In genomic region chr7:49478886-49479285, GRCm38 (mm10) we compare ENCODE assay signal across 17 mouse cellular contexts.
DNase-seq lines count a peak whose midpoint lies in the region; ATAC-seq and TF ChIP-seq lines count a peak whose summit lies in the region.
"Had no signal": no experiment of that assay in that cellular context is flagged by ENCODE, and none has a peak within 500 bp of the region (broad histone marks: within the 10 kb centered on the region; RNA-seq: fewer than 3 reads in every experiment).

No protein-coding gene starts in this region.

- peaks cover 48% of the 10 kb centered on the region for H3K4me1 ChIP-seq in heart, embryonic 15.5 days (replicated peaks)
- peaks cover 34% of the 10 kb centered on the region for H3K4me1 ChIP-seq in lung, embryonic 16.5 days (replicated peaks; ENCODE audit: control insufficient read depth, insufficient read depth, low read length)
- H3K4me1 ChIP-seq in heart, postnatal 0 days (ENCODE audit: control insufficient read depth, insufficient read depth): peaks cover 6% of the 10 kb centered on the region; the same call in 1 of the 2 replicates
- H3K4me1 ChIP-seq: megakaryocyte, embryonic 14.5 days had no signal

- H3K9me3 ChIP-seq in heart, embryonic 15.5 days (replicated peaks): no peaks in the 10 kb centered on the region
- H3K9me3 ChIP-seq in lung, embryonic 16.5 days (ENCODE audit: control insufficient read depth, low read length): no peaks in the 10 kb centered on the region
- no peaks in the 10 kb centered on the region for H3K9me3 ChIP-seq in heart, postnatal 0 days (replicated peaks; ENCODE audit: control insufficient read depth, low read length)
- H3K9me3 ChIP-seq: forebrain, embryonic 12.5 days; hindbrain, embryonic 13.5 days; megakaryocyte, embryonic 14.5 days; neural tube, embryonic 13.5 days had no signal

- intact Hi-C loops in left cerebral cortex, postnatal 14 days (cut with DNase I): no loop called here

- H3K36me3 ChIP-seq in heart, embryonic 15.5 days: no peaks in the 10 kb centered on the region
- H3K36me3 ChIP-seq in lung, embryonic 16.5 days (ENCODE audit: control insufficient read depth, insufficient read depth, low read length): peaks cover 2% of the 10 kb centered on the region; the same call in 1 of the 2 replicates
- H3K36me3 ChIP-seq in heart, postnatal 0 days (replicated peaks; ENCODE audit: control insufficient read depth, insufficient read depth, low read length): no peaks in the 10 kb centered on the region
- H3K36me3 ChIP-seq: forebrain, embryonic 12.5 days; hindbrain, embryonic 13.5 days; neural tube, embryonic 13.5 days had no signal

- 35% methylated on average over 4 of the region's 4 CpGs for WGBS in heart, embryonic 15.5 days
- WGBS in lung, embryonic 16.5 days: 70% methylated on average over 4 of the region's 4 CpGs
- WGBS in heart, postnatal 0 days: 27% methylated on average over 4 of the region's 4 CpGs

- TF ChIP-seq EP300 in heart, postnatal 0 days (IDR thresholded peaks at IDR 0.05; ENCODE audit: low read depth): no peak

- H3K27ac ChIP-seq in heart, embryonic 15.5 days: peak overlapping the region; percentile 60
- peak overlapping the region; percentile 7; the same call in 1 of the 2 replicates for H3K27ac ChIP-seq in lung, embryonic 16.5 days (ENCODE audit: low read length)
- H3K27ac ChIP-seq in heart, postnatal 0 days (ENCODE audit: low read depth): peak overlapping the region; percentile 36; the same call in 1 of the 2 replicates
- H3K27ac ChIP-seq: forebrain, embryonic 12.5 days; hindbrain, embryonic 13.5 days; neural tube, embryonic 13.5 days had no signal

- no peak for ATAC-seq in heart, embryonic 15.5 days (replicated peaks; ENCODE audit: insufficient number of reproducible peaks, insufficient read depth, low FRiP score, low read depth)
- no peak for ATAC-seq in lung, embryonic 16.5 days (ENCODE audit: low read depth)
- ATAC-seq in heart, postnatal 0 days (ENCODE audit: insufficient read depth, low read depth): peak; percentile 43; the same call in 1 of the 2 replicates

- H3K9ac ChIP-seq in heart, embryonic 15.5 days: no peak overlapping the region
- no peak overlapping the region for H3K9ac ChIP-seq in lung, embryonic 16.5 days (ENCODE audit: low read length)
- no peak overlapping the region for H3K9ac ChIP-seq in heart, postnatal 0 days (replicated peaks; ENCODE audit: low read depth, low read length)
- H3K9ac ChIP-seq: forebrain, embryonic 12.5 days; hindbrain, embryonic 13.5 days; neural tube, embryonic 13.5 days had no signal

- no peak for DNase-seq in heart, postnatal 4 days
- no peak for DNase-seq in lung, postnatal 25 days (ENCODE audit: low spot score)
- DNase-seq in heart, postnatal 0 days (ENCODE audit: low spot score): peak; percentile 22
- no peak for DNase-seq in layer of hippocampus, adult 9-11 months
- no peak for DNase-seq in left cerebral cortex, postnatal 14 days (ENCODE audit: low spot score in 2 of 2)
- DNase-seq: adrenal gland, postnatal 36 days; cerebellum, adult 8-10 months; kidney, adult 9 months; lung, postnatal 10 days; spleen, adult 18-20 months; thymus, postnatal 25 days had no signal

- no peaks in the 10 kb centered on the region for H3K27me3 ChIP-seq in heart, embryonic 15.5 days
- no peaks in the 10 kb centered on the region for H3K27me3 ChIP-seq in lung, embryonic 16.5 days (ENCODE audit: control insufficient read depth, insufficient read depth, low read depth, low read length)
- no peaks in the 10 kb centered on the region for H3K27me3 ChIP-seq in heart, postnatal 0 days (ENCODE audit: control insufficient read depth, insufficient read depth, low read length)
- H3K27me3 ChIP-seq: hindbrain, embryonic 13.5 days; megakaryocyte, embryonic 14.5 days; neural tube, embryonic 13.5 days had no signal

- TF ChIP-seq CTCF in heart, postnatal 0 days (IDR thresholded peaks at IDR 0.05; ENCODE audit: low read depth): no peak

- H3K4me3 ChIP-seq in heart, embryonic 15.5 days: no peak overlapping the region
- H3K4me3 ChIP-seq in lung, embryonic 16.5 days (ENCODE audit: low read length): no peak overlapping the region
- no peak overlapping the region for H3K4me3 ChIP-seq in heart, postnatal 0 days (ENCODE audit: low read depth, low read length)
- H3K4me3 ChIP-seq: forebrain, embryonic 12.5 days; hindbrain, embryonic 13.5 days; megakaryocyte, embryonic 14.5 days; neural tube, embryonic 13.5 days had no signal

- H3K4me2 ChIP-seq in heart, embryonic 15.5 days: no peak overlapping the region
- no peak overlapping the region for H3K4me2 ChIP-seq in lung, embryonic 16.5 days (ENCODE audit: low read depth, low read length)
- H3K4me2 ChIP-seq in heart, postnatal 0 days (ENCODE audit: low read depth, low read length): no peak overlapping the region
- H3K4me2 ChIP-seq: forebrain, embryonic 12.5 days; hindbrain, embryonic 13.5 days; neural tube, embryonic 13.5 days had no signal

Comparison
In these comparisons a context has a peak if more than half of its experiments do, and no peak if none do; other contexts are left out.
1. H3K27ac ChIP-seq: peak in every context shown above with its lines; median percentile 60 in heart, embryonic 15.5 days; 36 in heart, postnatal 0 days; 7 in lung, embryonic 16.5 days.